Comparison of ENCODE assay signal across 8 mouse cellular contexts in the genomic region with DNA sequence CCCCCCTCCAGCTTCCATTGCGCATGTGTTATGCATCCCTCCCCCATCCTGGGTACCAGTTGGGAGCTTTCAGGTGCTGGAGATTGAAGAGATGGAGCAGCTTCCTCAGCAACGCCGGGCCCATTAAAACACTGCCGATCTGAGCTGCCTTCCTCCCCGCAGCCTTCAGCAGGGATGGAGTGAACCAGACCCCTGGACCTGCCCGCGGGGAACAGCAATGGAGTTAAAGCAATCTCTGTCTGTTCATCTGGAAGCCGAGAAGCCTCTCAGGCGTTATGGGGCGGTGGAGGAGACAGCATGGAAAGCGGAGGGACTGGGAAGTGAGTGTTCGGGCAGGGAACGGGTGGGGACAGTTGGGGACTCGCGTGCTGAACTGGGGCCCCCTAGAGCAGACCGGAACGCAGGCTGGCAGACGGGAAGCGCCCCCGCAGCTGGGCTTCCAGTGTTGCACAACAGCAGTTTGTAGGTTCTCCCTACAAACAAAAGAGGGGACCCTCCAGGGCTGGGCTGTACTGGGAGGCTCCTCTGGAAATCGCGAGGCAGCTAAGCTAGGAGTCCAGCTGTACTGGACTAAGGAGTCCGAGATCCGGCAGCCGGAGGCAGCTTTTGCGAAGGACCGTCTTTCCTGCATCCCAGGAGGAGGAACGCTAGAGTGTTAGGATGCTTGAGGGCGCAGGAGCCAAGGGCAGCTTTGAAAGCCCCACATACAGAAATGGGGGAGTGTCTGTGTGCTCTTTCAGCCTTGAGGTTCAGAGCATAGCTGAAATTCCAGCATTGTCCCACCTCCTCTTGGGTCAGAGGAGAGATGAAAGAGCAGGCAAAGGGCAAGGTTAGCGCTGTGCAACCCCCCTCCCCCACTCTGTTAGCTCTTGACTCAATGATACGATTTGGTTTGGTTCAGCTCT. TPM values are rescaled to one million over a fixed set of nuclear protein-coding genes. Genes with fewer than 3 reads are reported as not detected.
DNase-seq lines count a peak whose midpoint lies in the region; ATAC-seq and TF ChIP-seq lines count a peak whose summit lies in the region.

A gene (plus strand): TSS at position 31 of the 905 bp plus-strand sequence.
A gene (minus strand): TSS at position 315 of the 905 bp plus-strand sequence.

- H3K4me3 ChIP-seq in heart, embryonic 13.5 days, result peak within 1 kb of the TSS; percentile 56
- peak within 1 kb of the TSS; percentile 34 to 45 for H3K4me3 ChIP-seq in heart, embryonic 14.5 days (ENCODE audit: control insufficient read depth in 1 of 2, insufficient read depth in 1 of 2, low read depth in 1 of 2, low read length in 2 of 2)
- H3K4me3 ChIP-seq in liver, postnatal 0 days (ENCODE audit: low read depth, low read length), result peak within 1 kb of the TSS; percentile 36

- no peak for ATAC-seq in heart, embryonic 13.5 days (ENCODE audit: extremely low read depth, insufficient number of reproducible peaks, low FRiP score, low TSS enrichment)
- peak; percentile 80 for ATAC-seq in common myeloid progenitor, adult 5-6 weeks (replicated peaks; ENCODE audit: low read depth, poor library complexity, severe bottlenecking)
- no peak for ATAC-seq in heart, embryonic 14.5 days (ENCODE audit: insufficient number of reproducible peaks, insufficient read depth, low FRiP score, low read depth)
- no peak for ATAC-seq in liver, postnatal 0 days
- ATAC-seq in activated CD4-positive, CD25-positive, alpha-beta regulatory T cell, adult 4 months, result no peak

- H3K36me3 ChIP-seq in heart, embryonic 13.5 days, result no peaks in the 10 kb centered on the region
- no peaks in the 10 kb centered on the region for H3K36me3 ChIP-seq in heart, embryonic 14.5 days (ENCODE audit: control insufficient read depth, insufficient read depth, low read length)
- H3K36me3 ChIP-seq in liver, postnatal 0 days (replicated peaks; ENCODE audit: insufficient read depth, low read length), result no peaks in the 10 kb centered on the region

- 1% methylated on average over 31 of the region's 31 CpGs for WGBS in heart, embryonic 13.5 days
- WGBS in heart, embryonic 14.5 days, result under 1% methylated on average over 31 of the region's 31 CpGs
- WGBS in liver, postnatal 0 days (ENCODE audit: insufficient replicate concordance), result 1% methylated on average over 31 of the region's 31 CpGs

- no peaks in the 10 kb centered on the region for H3K9me3 ChIP-seq in heart, embryonic 13.5 days
- no peaks in the 10 kb centered on the region for H3K9me3 ChIP-seq in heart, embryonic 14.5 days (ENCODE audit: control insufficient read depth, low read length)
- no peaks in the 10 kb centered on the region for H3K9me3 ChIP-seq in liver, postnatal 0 days (ENCODE audit: low read length)

- TF ChIP-seq CTCF in liver, postnatal 0 days (IDR thresholded peaks at IDR 0.05; ENCODE audit: low read depth), result no peak

- H3K4me1 ChIP-seq in heart, embryonic 13.5 days, result peaks cover 8% of the 10 kb centered on the region
- H3K4me1 ChIP-seq in heart, embryonic 14.5 days (ENCODE audit: control insufficient read depth in 2 of 2, insufficient read depth in 2 of 2, low read length in 2 of 2), result peaks cover 2 to 3% of the 10 kb centered on the region in 2 experiments; a peak in 1 of 4 replicates
- H3K4me1 ChIP-seq in liver, postnatal 0 days (ENCODE audit: insufficient read depth), result no peaks in the 10 kb centered on the region; the same call in 1 of the 2 replicates

- peaks cover 25% of the 10 kb centered on the region for H3K27me3 ChIP-seq in heart, embryonic 13.5 days (replicated peaks)
- H3K27me3 ChIP-seq in heart, embryonic 14.5 days (ENCODE audit: control insufficient read depth, insufficient read depth, low read length), result 0 out of 2 replicates have a peak, but pooled peaks cover 4% of the 10 kb centered on the region
- 0 out of 2 replicates have a peak, but pooled peaks cover 2% of the 10 kb centered on the region for H3K27me3 ChIP-seq in liver, postnatal 0 days (ENCODE audit: insufficient read depth, low read length)

- TF ChIP-seq EP300 in liver, postnatal 0 days (IDR thresholded peaks at IDR 0.05; ENCODE audit: low read depth), result no peak

- H3K27ac ChIP-seq in heart, embryonic 13.5 days (replicated peaks), result no peak within 1 kb of the TSS
- no peak within 1 kb of the TSS for H3K27ac ChIP-seq in heart, embryonic 14.5 days (replicated peaks in 1 of 2; ENCODE audit: control insufficient read depth in 1 of 2, insufficient read depth in 1 of 2, low read depth in 2 of 2, low read length in 2 of 2)
- no peak within 1 kb of the TSS for H3K27ac ChIP-seq in liver, postnatal 0 days (ENCODE audit: low read depth)

- peak within 1 kb of the TSS; percentile 63 for H3K9ac ChIP-seq in heart, embryonic 13.5 days
- H3K9ac ChIP-seq in heart, embryonic 14.5 days (ENCODE audit: low read length), result peak within 1 kb of the TSS; percentile 61
- H3K9ac ChIP-seq in liver, postnatal 0 days (replicated peaks), result no peak within 1 kb of the TSS; the same call in 1 of the 2 replicates

- DNase-seq in heart, postnatal 36 days, result no peak
- peak; percentile 43 for DNase-seq in layer of hippocampus, adult 9-10 months (ENCODE audit: low spot score)
- peak; percentile 14 for DNase-seq in liver, postnatal 0 days
- peak; percentile 56 for DNase-seq in right cerebral cortex, postnatal 4 days

- peak within 1 kb of the TSS; percentile 87 for H3K4me2 ChIP-seq in heart, embryonic 13.5 days
- peak within 1 kb of the TSS; percentile 85 for H3K4me2 ChIP-seq in heart, embryonic 14.5 days (ENCODE audit: low read length)
- peak within 1 kb of the TSS; percentile 74 for H3K4me2 ChIP-seq in liver, postnatal 0 days (ENCODE audit: low read depth, low read length)

- intact Hi-C loops in heart, postnatal 36 days (cut with DNase I), result no loop called here

RNA-seq across cellular contexts. Expression of the first gene that starts in this region (rescaled TPM):
- 1.2 and 1.3 TPM in 2 replicates for polyA plus RNA-seq in heart, embryonic 13.5 days (2015; fragmentation: Nextera tagmentation; extraction: Ambion mirVana)
- not detected for total RNA-seq in heart, postnatal 36 days (2021)
- not detected in 2 replicates for total RNA-seq in common myeloid progenitor, adult 5-6 weeks (2017)
- 0.88 and 1.6 TPM in 2 replicates for polyA plus RNA-seq in heart, embryonic 14.5 days (2014; fragmentation: Nextera tagmentation; extraction: Ambion mirVana)
- 0.12 TPM in 1 of 2 replicates, not detected in the other for polyA plus RNA-seq in liver, postnatal 0 days (2015; fragmentation: Nextera tagmentation; extraction: Ambion mirVana)
- under 1 TPM in 1 of 2 experiments, not detected in 1; 0.50 TPM for polyA plus RNA-seq in activated CD4-positive, CD25-positive, alpha-beta regulatory T cell, adult 4 months (2017; shearing (Covaris generic))

RNA-seq across cellular contexts. Expression of the second gene that starts in this region (rescaled TPM):
- 0.27 TPM in 1 of 2 replicates, not detected in the other for polyA plus RNA-seq in heart, embryonic 13.5 days (2015; fragmentation: Nextera tagmentation; extraction: Ambion mirVana)
- not detected for total RNA-seq in heart, postnatal 36 days (2021)
- 1.3 and 3.3 TPM in 2 replicates for total RNA-seq in common myeloid progenitor, adult 5-6 weeks (2017)
- polyA plus RNA-seq in heart, embryonic 14.5 days (2014; fragmentation: Nextera tagmentation; extraction: Ambion mirVana), result not detected in 2 replicates
- 0.18 TPM in 1 of 2 replicates, not detected in the other for polyA plus RNA-seq in liver, postnatal 0 days (2015; fragmentation: Nextera tagmentation; extraction: Ambion mirVana)
- not detected for polyA plus RNA-seq in activated CD4-positive, CD25-positive, alpha-beta regulatory T cell, adult 4 months (2017; shearing (Covaris generic))

Comparison
In these comparisons a context has a peak if more than half of its experiments do, and no peak if none do; other contexts are left out.
1. Peak in DNase-seq, H3K4me3 ChIP-seq and H3K4me2 ChIP-seq in liver, postnatal 0 days; RNA of the genes that start here not detected or under 1 TPM.
2. DNase-seq: peak in layer of hippocampus, adult 9-10 months (single experiment) and right cerebral cortex, postnatal 4 days (single experiment); none in heart, postnatal 36 days (0 of 2).
3. Peak in every context shown above with its lines, with median percentiles within 50 percentile points of each other: H3K4me2 ChIP-seq and H3K4me3 ChIP-seq.